Mouse (Mus musculus): ENCODE measurements at regions not wholly inside any gene's neighbourhood (a gene's known extent, or its start where the extent isn't known, plus 50 kb on each side); places are given as distances from the start of the nearest gene placed in this dataset.
"Not testable (repeated sequence)": the region's sequence is repeated elsewhere in the genome, so short reads cannot be mapped to it uniquely, and the experiment has no call there.

- not testable (repeated sequence) for DNase-seq (ENCODE audit: low spot score)
Observed at GRCm38 (mm10) chr19:19750069-19750599, 639.1 kb upstream of the Rorb start.

GRCm38 (mm10) chr19:19747821-19748488 lies 637.0 kb upstream of the Rorb start:
- no peak for DNase-seq (ENCODE audit: low spot score)

GRCm38 (mm10) chr19:19719939-19720338 lies 608.9 kb upstream of the Rorb start:
- no peak for DNase-seq (ENCODE audit: low spot score)

Data from left cerebral cortex, adult 11 months (tissue).